Mouse (Mus musculus) MN1 (cell line): ENCODE measurements at regions not wholly inside any gene's neighbourhood (a gene's known extent, or its start where the extent isn't known, plus 50 kb on each side); places are given as distances from the start of the nearest gene placed in this dataset.
"Not testable (repeated sequence)": the region's sequence is repeated elsewhere in the genome, so short reads cannot be mapped to it uniquely, and the experiment has no call there.

Source experiments
- DNase-seq: peaks from one replicate; pipeline ENCODE4 v3.0.0-alpha.2; 2016; ENCODE audit warnings: low spot score

- DNase-seq = no peak
Measured at GRCm38 (mm10) chr9:85920745-85921614, 78.8 kb downstream of the Tpbg start.

- DNase-seq = no peak
Measured at GRCm38 (mm10) chr9:85925259-85925658, 83.1 kb downstream of the Tpbg start.

- DNase-seq = no peak
Measured at GRCm38 (mm10) chr9:85932209-85932608, 90.0 kb downstream of the Tpbg start.

- DNase-seq = not testable (repeated sequence)
Measured at GRCm38 (mm10) chr9:85943066-85943684, 101.0 kb downstream of the Tpbg start.

GRCm38 (mm10) chr9:85948495-85949137, 106.4 kb downstream of the Tpbg start:
- DNase-seq = no peak

GRCm38 (mm10) chr9:85951777-85952176, 109.6 kb downstream of the Tpbg start:
- no peak for DNase-seq

GRCm38 (mm10) chr9:85970076-85970475, 127.9 kb downstream of the Tpbg start:
- no peak for DNase-seq

- DNase-seq = no peak
Measured at GRCm38 (mm10) chr9:85981428-85981827, 139.2 kb downstream of the Tpbg start.

GRCm38 (mm10) chr9:85983516-85983915, 141.3 kb downstream of the Tpbg start:
- not testable (repeated sequence) for DNase-seq

GRCm38 (mm10) chr9:85985671-85986070, 143.5 kb downstream of the Tpbg start:
- DNase-seq = no peak

- DNase-seq = no peak
Measured at GRCm38 (mm10) chr9:85986142-85986541, 144.0 kb downstream of the Tpbg start.

GRCm38 (mm10) chr9:86002996-86003395, 160.8 kb downstream of the Tpbg start:
- no peak for DNase-seq

GRCm38 (mm10) chr9:86011661-86012060, 169.5 kb downstream of the Tpbg start:
- DNase-seq = no peak

- no peak for DNase-seq
Measured at GRCm38 (mm10) chr9:86015841-86016240, 173.7 kb downstream of the Tpbg start.

- no peak for DNase-seq
Measured at GRCm38 (mm10) chr9:86020133-86020532, 178.0 kb downstream of the Tpbg start.

GRCm38 (mm10) chr9:86020765-86021164, 178.6 kb downstream of the Tpbg start:
- no peak for DNase-seq

GRCm38 (mm10) chr9:86030738-86031137, 188.6 kb downstream of the Tpbg start:
- no peak for DNase-seq

- no peak for DNase-seq
Measured at GRCm38 (mm10) chr9:86044098-86044497, 201.9 kb downstream of the Tpbg start.

- no peak for DNase-seq
Measured at GRCm38 (mm10) chr9:86058116-86058515, 215.9 kb downstream of the Tpbg start.

GRCm38 (mm10) chr9:86060049-86060448, 217.9 kb downstream of the Tpbg start:
- peak; percentile 10 for DNase-seq

GRCm38 (mm10) chr9:86061230-86061629, 219.1 kb downstream of the Tpbg start:
- DNase-seq = no peak

- DNase-seq = no peak
Measured at GRCm38 (mm10) chr9:86079275-86079674, 237.1 kb downstream of the Tpbg start.

GRCm38 (mm10) chr9:86081873-86082272, 239.7 kb downstream of the Tpbg start:
- DNase-seq = no peak
